Mouse (Mus musculus) fat pad, adult 2 months (tissue): Measurements from ENCODE around the gene Simc1.

Source experiments
- DNase-seq: peaks from one replicate; pipeline ENCODE4 v3.0.0-alpha.2; 2011; ENCODE audit warnings: low read depth, low spot score; ENCODE audit errors: extremely low read depth

Simc1 gene

DNA sequence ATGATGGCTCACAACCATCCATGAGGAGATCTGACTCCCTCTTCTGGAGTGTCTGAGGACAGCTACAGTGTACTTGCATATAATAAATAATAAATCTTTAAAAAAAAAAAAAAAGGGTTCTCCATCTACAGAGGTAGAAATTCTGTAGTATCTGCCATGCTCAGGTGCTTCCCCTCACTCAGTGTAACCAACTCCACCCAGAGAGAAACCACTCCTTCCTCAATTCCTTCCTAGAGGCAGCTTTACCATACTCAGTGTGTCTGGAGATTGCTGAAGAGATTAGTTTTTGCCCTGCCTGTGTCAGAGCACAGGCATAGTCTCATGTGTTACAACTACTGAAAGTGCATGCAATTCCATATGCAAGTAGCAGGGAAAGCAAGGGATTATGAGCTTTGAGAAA lies 28.6 kb downstream of the Simc1 start:
- DNase-seq, result no peak

GRCm38 (mm10) chr13:54548036-54548435 lies 44.5 kb downstream of the Simc1 start:
- DNase-seq, result no peak

DNA sequence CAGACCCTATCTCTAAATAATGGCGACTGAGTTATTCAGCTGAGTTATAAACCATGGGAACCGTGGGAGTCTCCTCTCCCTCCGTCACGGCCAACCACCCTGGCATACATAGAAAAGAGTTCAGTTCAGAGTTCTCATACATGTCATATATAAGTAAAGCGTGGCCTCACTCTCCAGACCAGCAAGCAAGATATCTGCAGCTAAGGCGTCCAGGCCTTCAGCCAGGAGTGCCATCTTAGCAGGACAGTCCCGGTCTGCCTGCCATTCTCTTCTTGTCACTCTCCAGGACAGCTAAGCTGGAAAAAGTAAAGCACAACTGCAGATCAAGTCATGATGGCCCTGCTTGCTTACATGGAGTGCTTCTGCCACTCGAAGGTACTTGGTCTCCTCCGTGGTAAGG lies 52.6 kb downstream of the Simc1 start:
- no peak for DNase-seq

DNA sequence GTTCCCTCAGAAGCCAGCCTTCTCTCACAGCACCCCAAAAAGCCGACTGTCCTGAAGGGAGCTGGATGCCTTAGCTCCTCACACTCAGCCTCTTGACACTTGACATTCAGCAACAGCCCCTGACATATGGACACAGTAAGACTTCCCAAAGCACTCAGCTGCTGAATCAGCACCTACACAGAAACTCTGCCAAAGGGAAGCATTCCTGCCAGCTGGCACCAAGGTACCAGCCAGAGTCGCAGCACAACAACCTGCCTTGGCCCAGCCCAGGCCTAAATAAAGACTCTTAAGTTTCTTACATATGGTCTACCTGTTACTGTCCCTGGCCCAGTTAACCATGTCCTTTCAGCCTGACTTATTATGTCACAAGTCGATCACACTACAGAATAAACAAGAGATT lies 53.2 kb downstream of the Simc1 start:
- no peak for DNase-seq

DNA sequence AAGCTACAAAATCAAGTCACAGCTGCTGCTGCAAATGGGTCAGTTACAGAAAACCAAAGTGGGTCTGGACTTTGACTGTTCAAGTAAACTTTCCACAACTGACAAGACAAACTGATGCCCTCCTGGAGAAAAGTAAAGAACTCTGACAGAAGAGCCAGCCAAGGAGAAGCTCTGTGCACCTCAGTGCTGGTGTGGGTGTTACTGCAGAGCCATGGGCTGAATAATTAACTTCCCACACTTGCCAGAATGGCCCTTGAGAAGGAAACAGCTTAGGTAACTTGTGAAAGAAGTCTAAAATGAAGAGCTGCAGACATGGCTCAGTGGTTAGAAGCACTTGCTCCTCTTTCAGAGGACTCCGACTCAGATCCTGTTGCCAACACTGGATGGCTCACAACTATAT lies 54.1 kb downstream of the Simc1 start:
- DNase-seq, result no peak

DNA sequence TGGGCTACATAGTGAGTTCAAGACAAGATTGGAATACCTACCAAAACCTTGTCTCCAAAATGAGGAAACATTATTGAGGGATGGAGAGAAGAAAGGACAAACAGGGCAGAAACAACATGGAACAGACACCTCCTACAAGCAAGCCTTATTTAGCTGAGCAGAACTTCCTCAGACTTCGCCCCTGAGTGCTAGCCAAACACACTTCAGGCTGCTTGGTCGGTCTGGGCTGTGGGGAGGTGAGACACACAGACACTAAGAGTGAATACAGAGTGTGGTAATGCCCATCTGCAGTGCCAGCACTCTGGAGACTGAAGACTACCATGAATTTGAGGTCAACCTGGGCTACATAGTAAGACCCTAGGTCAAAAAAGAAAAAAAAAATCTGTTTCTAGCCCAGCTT lies 56.1 kb downstream of the Simc1 start:
- no peak for DNase-seq

- no peak for DNase-seq
Observed at GRCm38 (mm10) chr13:54560608-54561007, 57.0 kb downstream of the Simc1 start.

DNA sequence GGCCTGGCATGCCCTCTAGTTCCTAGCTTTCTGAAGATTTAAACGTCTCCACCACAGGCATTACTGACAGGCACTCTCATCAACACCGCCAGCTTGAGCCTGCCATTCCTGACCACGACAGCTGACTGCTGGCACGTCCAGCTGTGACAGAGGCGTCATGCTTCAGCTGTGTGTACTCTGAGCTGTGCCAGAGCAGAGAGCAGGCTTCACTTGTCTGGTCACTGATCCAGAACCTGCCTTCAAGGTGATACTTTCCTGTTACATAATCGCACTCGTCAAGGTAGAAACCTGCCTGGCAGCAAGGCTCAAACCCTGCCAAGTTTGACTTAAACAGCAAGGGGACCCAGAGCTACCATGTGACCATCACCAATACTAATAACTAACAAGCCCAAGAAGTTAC lies 59.0 kb downstream of the Simc1 start:
- peak; percentile 90 for DNase-seq

GRCm38 (mm10) chr13:54564232-54565200 lies 60.9 kb downstream of the Simc1 start:
- DNase-seq, result no peak

DNA sequence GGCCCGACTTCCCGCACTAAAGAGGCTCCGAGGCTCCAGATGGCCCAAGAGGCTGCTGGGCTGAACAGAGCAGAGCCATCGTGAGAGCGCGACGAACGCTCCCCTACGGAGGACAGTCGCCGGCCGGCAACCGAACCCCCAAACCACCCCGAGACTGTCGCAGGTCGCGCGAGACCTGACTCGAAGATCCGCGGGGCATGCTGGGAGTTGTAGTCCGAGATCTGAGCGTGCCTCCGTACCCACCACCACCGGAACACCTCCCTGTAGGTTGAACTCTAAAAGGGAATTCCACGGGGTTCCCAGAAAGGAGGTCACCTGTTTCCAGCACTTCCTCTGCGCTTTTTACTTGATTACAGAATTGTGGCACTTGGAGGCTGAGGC lies 61.6 kb downstream of the Simc1 start, which contains the start of gene 4833439L19Rik:
TSS of gene 4833439L19Rik (minus strand) at position 235 of the 381 bp plus-strand sequence.
- DNase-seq, result no peak

- DNase-seq, result no peak
Observed at GRCm38 (mm10) chr13:54565594-54566345, 62.2 kb downstream of the Simc1 start.

DNA sequence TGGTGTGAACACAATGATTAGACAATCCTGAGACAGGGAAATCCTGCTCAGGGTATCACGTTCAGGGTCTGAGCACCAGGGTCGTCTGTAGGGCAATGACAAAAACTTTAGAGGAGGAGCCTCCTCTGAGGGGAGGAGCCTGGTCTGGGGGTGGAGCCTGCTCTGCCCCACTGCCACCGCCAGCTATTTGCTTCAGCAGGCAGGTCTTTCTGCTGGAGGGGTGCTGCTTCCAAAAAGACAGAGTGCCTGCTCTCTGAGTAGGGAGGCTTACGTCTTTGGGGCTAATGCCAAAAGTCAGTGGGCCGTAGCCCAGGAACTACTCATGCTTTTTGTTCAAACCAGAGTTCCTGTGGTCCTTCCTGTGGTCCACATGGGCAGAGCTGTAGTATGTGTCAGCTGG lies 64.8 kb downstream of the Simc1 start:
- DNase-seq, result no peak

GRCm38 (mm10) chr13:54569282-54569681 lies 65.7 kb downstream of the Simc1 start:
- DNase-seq, result no peak

- DNase-seq, result no peak
Observed at GRCm38 (mm10) chr13:54570736-54571135, 67.2 kb downstream of the Simc1 start.

DNA sequence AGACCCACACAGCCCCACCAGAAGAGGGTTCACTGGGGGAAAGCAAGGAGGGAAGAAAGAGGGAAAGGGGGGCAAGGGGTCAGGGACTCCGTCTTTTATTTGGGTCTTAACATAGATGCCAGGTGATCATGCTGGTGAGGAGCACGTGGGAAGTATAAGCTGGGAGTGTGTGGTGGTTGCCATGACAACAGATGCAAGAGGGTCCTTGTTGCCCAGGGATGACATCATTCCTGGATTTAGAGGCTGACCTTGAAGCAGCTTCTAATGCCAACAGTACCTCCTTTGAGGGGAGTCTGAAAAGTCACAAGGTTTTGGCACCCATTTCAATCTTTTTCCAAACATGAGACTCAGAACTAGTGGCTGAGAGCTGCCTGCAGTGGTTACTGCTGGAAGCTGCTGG lies 68.1 kb downstream of the Simc1 start:
- no peak for DNase-seq

DNA sequence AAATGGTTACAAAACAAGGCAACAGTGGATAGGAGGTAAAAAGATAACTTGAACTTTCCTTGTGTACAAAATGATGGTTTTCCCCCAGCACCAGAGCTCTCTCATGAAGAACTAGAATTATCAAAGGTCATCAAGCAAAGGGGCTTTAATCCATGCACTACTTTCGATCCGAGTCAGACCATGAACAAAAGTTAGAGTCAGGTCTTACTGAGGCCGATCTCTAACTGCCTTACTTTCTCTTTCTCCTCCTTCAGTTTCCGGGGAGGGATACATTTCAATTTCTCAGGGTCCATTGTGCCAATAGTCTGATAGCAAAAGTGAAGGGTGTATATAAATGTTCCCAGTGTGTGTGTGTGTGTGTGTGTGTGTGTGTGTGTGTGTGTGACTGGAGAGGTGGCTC lies 69.0 kb downstream of the Simc1 start:
- no peak for DNase-seq

DNA sequence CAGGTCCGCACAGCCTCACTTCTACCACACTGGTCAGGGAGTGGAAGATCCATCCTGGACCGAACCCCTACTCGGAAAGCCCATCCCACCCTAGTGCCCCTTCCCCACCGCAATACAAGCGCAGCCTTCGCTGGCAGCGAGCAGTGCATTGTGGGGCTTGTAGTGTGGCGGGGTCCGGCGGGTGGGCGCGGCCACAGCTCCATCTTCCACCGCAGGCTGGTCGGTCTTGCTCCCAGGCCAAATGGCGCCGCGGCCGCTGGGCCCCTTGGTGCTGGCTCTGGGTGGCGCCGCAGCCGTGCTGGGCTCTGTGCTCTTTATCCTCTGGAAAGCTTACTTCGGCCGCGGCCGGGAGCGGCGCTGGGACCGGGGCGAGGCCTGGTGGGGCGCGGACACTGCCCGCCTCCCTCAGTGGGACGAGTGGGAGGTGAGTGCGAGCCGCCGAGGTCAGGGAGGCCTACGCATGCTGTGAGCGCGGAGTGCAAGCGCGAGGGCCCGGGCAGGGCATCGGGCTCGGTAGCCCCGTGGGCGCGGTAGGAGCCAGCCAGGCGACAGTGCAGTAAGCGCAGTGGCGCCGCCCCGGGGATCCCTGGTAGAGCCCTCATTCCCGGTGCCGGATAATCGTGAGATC lies 71.4 kb downstream of the Simc1 start, which contains the start of gene Arl10:
TSS of gene Arl10 (plus strand) at position 162 of the 628 bp plus-strand sequence.
- DNase-seq, result no peak

DNA sequence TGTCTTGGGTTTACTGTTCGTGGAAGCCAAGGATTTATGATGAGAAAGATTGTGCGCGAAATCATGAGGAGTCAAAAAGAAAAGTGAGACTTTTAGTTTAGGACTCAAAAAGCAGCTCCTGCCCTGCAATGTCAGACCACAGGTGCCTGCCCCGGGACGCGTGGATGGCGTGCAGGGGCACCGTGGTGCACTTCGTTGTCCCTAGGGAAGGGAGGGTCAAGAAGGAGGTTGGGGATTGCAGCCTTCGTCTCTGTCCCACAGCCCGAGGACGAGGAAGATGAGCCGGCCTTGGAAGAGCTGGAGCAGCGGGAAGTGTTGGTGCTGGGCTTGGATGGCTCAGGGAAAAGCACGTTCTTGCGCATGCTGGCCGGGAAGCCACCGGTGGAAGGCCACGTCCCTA lies 71.9 kb downstream of the Simc1 start:
- DNase-seq, result no peak

DNA sequence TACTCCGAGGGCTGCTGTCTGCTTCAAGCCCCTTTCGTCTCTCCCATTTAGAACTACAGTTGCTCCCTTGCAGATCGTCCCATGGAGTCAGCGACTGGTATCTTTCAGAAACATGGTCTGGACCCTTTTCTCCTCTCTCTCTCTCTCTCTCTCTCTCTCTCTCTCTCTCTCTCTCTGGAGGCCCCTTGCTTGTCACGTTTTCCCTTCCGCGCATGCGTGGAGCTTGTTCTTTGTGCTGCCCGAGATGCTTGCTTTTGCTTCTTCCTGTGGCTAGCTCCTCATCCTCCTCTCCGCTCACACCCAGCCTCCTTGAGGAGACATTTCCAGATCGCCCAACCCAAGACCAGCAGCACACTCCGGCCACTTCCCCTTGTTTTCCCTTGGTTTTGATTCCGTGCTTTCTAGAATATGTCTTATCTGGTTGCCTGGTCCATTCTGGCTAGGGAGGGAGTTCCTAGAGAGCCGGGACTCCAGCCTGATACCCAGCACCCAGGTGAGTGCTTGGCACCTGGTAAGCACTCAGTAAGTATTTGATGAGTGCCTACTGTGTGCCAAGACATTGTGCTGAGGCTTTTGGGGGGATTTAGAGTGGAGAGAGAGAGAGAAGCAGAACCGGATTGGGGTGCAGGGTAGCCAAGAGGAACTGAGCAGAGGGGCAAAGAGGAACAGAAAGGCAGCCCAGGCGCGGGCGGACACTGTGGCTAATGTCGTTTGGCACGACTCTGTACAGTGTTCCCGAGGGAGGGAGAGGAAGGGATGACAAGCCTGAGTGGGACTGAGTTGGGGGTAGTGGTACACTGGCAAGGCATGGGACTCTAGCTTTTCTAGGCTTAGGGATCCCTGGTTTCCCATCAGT lies 74.3 kb downstream of the Simc1 start:
- no peak for DNase-seq

DNA sequence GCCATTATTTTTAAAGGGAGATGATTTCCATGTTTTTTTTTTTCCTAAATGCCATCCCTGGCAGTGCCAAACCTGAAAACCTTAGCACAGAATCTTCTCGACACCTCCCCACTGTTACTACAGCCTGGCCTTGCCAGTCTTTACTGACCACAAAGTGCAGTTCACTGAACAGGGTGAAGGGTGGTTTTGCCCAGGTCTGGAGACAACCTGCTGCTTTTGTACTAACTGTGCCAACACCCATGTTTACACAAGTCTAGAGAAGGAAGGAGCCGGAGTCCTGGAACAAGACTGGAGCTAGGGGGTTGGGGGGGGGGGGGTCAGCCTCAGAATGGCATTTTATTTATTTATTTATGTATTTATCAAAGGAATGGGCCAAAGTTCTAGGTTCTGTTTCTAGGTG lies 77.8 kb downstream of the Simc1 start:
- no peak for DNase-seq

- no peak for DNase-seq
Observed at GRCm38 (mm10) chr13:54582126-54582525, 78.5 kb downstream of the Simc1 start.
